10 mouse cellular contexts compared by ENCODE assay signal in genomic region chr4:63228943-63229342, GRCm38 (mm10). TPM values are rescaled to one million over a fixed set of nuclear protein-coding genes. Genes with fewer than 3 reads are reported as not detected.
A peak's percentile ranks its signal among the peaks of the same experiment; 100 is the strongest.
DNase-seq lines count a peak whose midpoint lies in the region; ATAC-seq and TF ChIP-seq lines count a peak whose summit lies in the region.
"Had no signal": no experiment of that assay in that cellular context is flagged by ENCODE, and none has a peak within 500 bp of the region (broad histone marks: within the 10 kb centered on the region; RNA-seq: fewer than 3 reads in every experiment).

No protein-coding gene starts in this region.

- ATAC-seq in heart, postnatal 0 days (ENCODE audit: insufficient read depth, low read depth): peak; percentile 12
- ATAC-seq in neural tube, embryonic 15.5 days (ENCODE audit: low FRiP score): peak; percentile 27; the same call in 1 of the 2 replicates
- ATAC-seq in inflammation-experienced regulatory T-cells, adult 6 months: no peak

- WGBS in heart, embryonic 10.5 days: 33% methylated on average over 5 of the region's 5 CpGs
- 63% methylated on average over 5 of the region's 5 CpGs for WGBS in heart, adult 2 months
- WGBS in heart, postnatal 0 days: 50% methylated on average over 5 of the region's 5 CpGs
- 45% methylated on average over 5 of the region's 5 CpGs for WGBS in neural tube, embryonic 15.5 days

- peak overlapping the region; percentile 71; the same call in 1 of the 2 replicates for H3K27ac ChIP-seq in heart, embryonic 10.5 days
- H3K27ac ChIP-seq in heart, adult 2 months: no peak overlapping the region
- peak overlapping the region; percentile 80; the same call in 1 of the 2 replicates for H3K27ac ChIP-seq in heart, postnatal 0 days (ENCODE audit: low read depth)
- no peak overlapping the region for H3K27ac ChIP-seq in left cerebral cortex, adult 2 months
- peak overlapping the region; percentile 33 for H3K27ac ChIP-seq in neural tube, embryonic 15.5 days (replicated peaks)
- H3K27ac ChIP-seq: liver, embryonic 14.5 days had no signal

- intact Hi-C loops in heart, adult 2 months (cut with DNase I): no loop called here
- intact Hi-C loops in left cerebral cortex, adult 2 months (cut with DNase I): no loop called here

- no peak for TF ChIP-seq EP300 in heart, adult 2 months (IDR thresholded peaks at IDR 0.05; ENCODE audit: insufficient read depth, low read depth, low read length)
- TF ChIP-seq EP300 in heart, postnatal 0 days (IDR thresholded peaks at IDR 0.05; ENCODE audit: low read depth): no peak

- H3K4me2 ChIP-seq in heart, postnatal 0 days (ENCODE audit: low read depth, low read length): no peak overlapping the region
- H3K4me2 ChIP-seq in neural tube, embryonic 15.5 days: no peak overlapping the region

- H3K36me3 ChIP-seq in heart, embryonic 10.5 days: peaks cover 6% of the 10 kb centered on the region
- H3K36me3 ChIP-seq in heart, adult 2 months (ENCODE audit: control insufficient read depth, insufficient read depth, low read length): no peaks in the 10 kb centered on the region
- H3K36me3 ChIP-seq in heart, postnatal 0 days (replicated peaks; ENCODE audit: control insufficient read depth, insufficient read depth, low read length): no peaks in the 10 kb centered on the region; the same call in 1 of the 2 replicates
- H3K36me3 ChIP-seq in neural tube, embryonic 15.5 days: no peaks in the 10 kb centered on the region

- no peak for TF ChIP-seq POLR2A in heart, adult 2 months (IDR thresholded peaks at IDR 0.05; ENCODE audit: insufficient read depth, low read depth, low read length)

- peaks cover 18% of the 10 kb centered on the region; the same call in 1 of the 2 replicates for H3K27me3 ChIP-seq in heart, embryonic 10.5 days (ENCODE audit: insufficient read depth, poor library complexity, severe bottlenecking)
- H3K27me3 ChIP-seq in heart, adult 2 months (ENCODE audit: control insufficient read depth, insufficient read depth, low read length): no peaks in the 10 kb centered on the region
- no peaks in the 10 kb centered on the region for H3K27me3 ChIP-seq in heart, postnatal 0 days (ENCODE audit: control insufficient read depth, insufficient read depth, low read length)
- no peaks in the 10 kb centered on the region for H3K27me3 ChIP-seq in neural tube, embryonic 15.5 days (replicated peaks)

- no peaks in the 10 kb centered on the region for H3K79me2 ChIP-seq in heart, adult 2 months (replicated peaks; ENCODE audit: control insufficient read depth, insufficient read depth, low read length)

- H3K9ac ChIP-seq in heart, adult 2 months (ENCODE audit: low read depth, low read length): no peak overlapping the region
- H3K9ac ChIP-seq in heart, postnatal 0 days (replicated peaks; ENCODE audit: low read depth, low read length): no peak overlapping the region; the same call in 1 of the 2 replicates
- no peak overlapping the region for H3K9ac ChIP-seq in neural tube, embryonic 15.5 days (replicated peaks)
- H3K9ac ChIP-seq: liver, embryonic 14.5 days had no signal

- DNase-seq in heart, embryonic 10.5 days (ENCODE audit: low spot score): no peak
- DNase-seq in heart, adult 2 months: no peak
- peak; percentile 89 for DNase-seq in brain, adult 2 months (ENCODE audit: low read depth, low spot score)
- peak; percentile 39 for DNase-seq in heart, postnatal 0 days (ENCODE audit: low spot score)
- DNase-seq in left cerebral cortex, adult 2 months (ENCODE audit: extremely low spot score in 1 of 2, low spot score in 2 of 2): peak; percentile 62 to 69
- DNase-seq in thymus, adult 18-20 months: no peak

- TF ChIP-seq CTCF in heart, adult 2 months (IDR thresholded peaks at IDR 0.05): no peak
- no peak for TF ChIP-seq CTCF in heart, postnatal 0 days (IDR thresholded peaks at IDR 0.05; ENCODE audit: low read depth)
- no peak for TF ChIP-seq CTCF in left cerebral cortex, adult 2 months (IDR thresholded peaks at IDR 0.05)

- H3K4me3 ChIP-seq in heart, embryonic 10.5 days: no peak overlapping the region
- no peak overlapping the region for H3K4me3 ChIP-seq in heart, adult 2 months
- no peak overlapping the region for H3K4me3 ChIP-seq in heart, postnatal 0 days (ENCODE audit: low read depth, low read length)
- H3K4me3 ChIP-seq in left cerebral cortex, adult 2 months: no peak overlapping the region
- no peak overlapping the region for H3K4me3 ChIP-seq in neural tube, embryonic 15.5 days (replicated peaks)

- no peaks in the 10 kb centered on the region for H3K9me3 ChIP-seq in heart, embryonic 10.5 days
- no peaks in the 10 kb centered on the region for H3K9me3 ChIP-seq in heart, postnatal 0 days (replicated peaks; ENCODE audit: control insufficient read depth, low read length)
- no peaks in the 10 kb centered on the region for H3K9me3 ChIP-seq in neural tube, embryonic 15.5 days (replicated peaks)

- peaks cover 43% of the 10 kb centered on the region for H3K4me1 ChIP-seq in heart, embryonic 10.5 days
- H3K4me1 ChIP-seq in heart, adult 2 months (ENCODE audit: control insufficient read depth, insufficient read depth, low read length): peaks cover 20% of the 10 kb centered on the region
- H3K4me1 ChIP-seq in heart, postnatal 0 days (ENCODE audit: control insufficient read depth, insufficient read depth): peaks cover 48% of the 10 kb centered on the region
- peaks cover 61% of the 10 kb centered on the region for H3K4me1 ChIP-seq in neural tube, embryonic 15.5 days

RNA-seq across cellular contexts. Expression of gene Col27a1, which starts 15.1 kb away (rescaled TPM):
- 2.3 and 4.3 TPM in 2 replicates for polyA plus RNA-seq in heart, embryonic 10.5 days (2016; fragmentation: Nextera tagmentation; extraction: Ambion mirVana)
- total RNA-seq in heart, adult 2 months (2021): 1 to 10 TPM in 1 of 2 experiments, under 1 TPM in 1; 0.86 to 1.8 TPM
- polyA plus RNA-seq in heart, adult 2 months (2012; rRNA removed): 3.1 and 3.8 TPM in 2 replicates
- total RNA-seq in heart, postnatal 0 days (2014; rRNA removed; ENCODE audit: low replicate concordance): 5.9 and 8.2 TPM in 2 replicates
- polyA plus RNA-seq in heart, postnatal 0 days (2015; fragmentation: Nextera tagmentation; extraction: Ambion mirVana): 0.92 and 1.2 TPM in 2 replicates
- total RNA-seq in left cerebral cortex, adult 2 months (2021): 1 to 10 TPM; 4.6 to 4.9 TPM
- 2.8 and 4.5 TPM in 2 replicates for polyA plus RNA-seq in neural tube, embryonic 15.5 days (2015; fragmentation: Nextera tagmentation; extraction: Ambion mirVana)
- 1 to 10 TPM in 1 of 3 experiments, under 1 TPM in 2; 0.11 to 1.2 (median 0.65) TPM for polyA plus RNA-seq in inflammation-experienced regulatory T-cells, adult 6 months (2017; shearing (Covaris generic))

RNA-seq across cellular contexts. Expression of gene Kif12, which starts 57.0 kb away (rescaled TPM):
- polyA plus RNA-seq in heart, embryonic 10.5 days (2016; fragmentation: Nextera tagmentation; extraction: Ambion mirVana): 0.12 and 3.4 TPM in 2 replicates
- total RNA-seq in heart, adult 2 months (2021): not detected
- not detected in 2 replicates for polyA plus RNA-seq in heart, adult 2 months (2012; rRNA removed)
- not detected in 2 replicates for total RNA-seq in heart, postnatal 0 days (2014; rRNA removed; ENCODE audit: low replicate concordance)
- polyA plus RNA-seq in heart, postnatal 0 days (2015; fragmentation: Nextera tagmentation; extraction: Ambion mirVana): not detected in 2 replicates
- not detected for total RNA-seq in left cerebral cortex, adult 2 months (2021)
- polyA plus RNA-seq in neural tube, embryonic 15.5 days (2015; fragmentation: Nextera tagmentation; extraction: Ambion mirVana): 0.05 and 8.4 TPM in 2 replicates
- polyA plus RNA-seq in inflammation-experienced regulatory T-cells, adult 6 months (2017; shearing (Covaris generic)): not detected
- total RNA-seq: common myeloid progenitor, adult 5-6 weeks had no signal

Comparison
In these comparisons a context has a peak if more than half of its experiments do, and no peak if none do; other contexts are left out.
1. DNase-seq: peak in brain, adult 2 months (single experiment), heart, postnatal 0 days (single experiment) and left cerebral cortex, adult 2 months (2 of 2); none in heart, embryonic 10.5 days (single experiment), heart, adult 2 months (0 of 2) and thymus, adult 18-20 months (0 of 2).
2. H3K27ac ChIP-seq: peak in heart, embryonic 10.5 days (single experiment), heart, postnatal 0 days (single experiment) and neural tube, embryonic 15.5 days (single experiment); none in heart, adult 2 months (single experiment) and left cerebral cortex, adult 2 months (single experiment).